Mouse (Mus musculus) natural killer cell, adult 2 months (primary cell): ENCODE measurements around the gene Sirt1.
A peak's percentile ranks its signal among the peaks of the same experiment; 100 is the strongest.
"Not testable (repeated sequence)": the region's sequence is repeated elsewhere in the genome, so short reads cannot be mapped to it uniquely, and the experiment has no call there.

Experiments
- DNase-seq, 2 experiments: peaks; one replicate each; pipeline ENCODE4 v3.0.0; 2022; ENCODE audit warnings: low spot score in 2 of 2

Sirt1 gene

DNA sequence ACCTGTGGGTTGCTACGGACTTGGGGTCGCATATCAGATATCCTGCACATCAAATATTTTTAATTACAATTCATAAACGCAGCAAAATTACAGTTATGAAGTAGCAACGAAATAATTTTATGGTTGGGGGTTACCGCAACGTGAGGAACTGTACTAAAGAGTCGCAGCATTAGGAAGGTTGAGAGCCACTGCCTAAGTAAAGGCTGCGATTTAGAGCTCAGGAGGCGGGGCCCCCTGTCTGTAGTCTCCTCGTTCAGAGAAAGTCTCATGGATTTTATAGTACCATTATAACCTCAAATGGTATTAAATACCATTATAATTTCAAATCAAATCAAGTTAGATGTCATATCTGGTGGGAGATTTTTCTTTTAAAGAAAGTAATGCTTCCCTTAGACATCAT, 5.5 kb upstream of the Sirt1 start:
- no peak for DNase-seq

DNA sequence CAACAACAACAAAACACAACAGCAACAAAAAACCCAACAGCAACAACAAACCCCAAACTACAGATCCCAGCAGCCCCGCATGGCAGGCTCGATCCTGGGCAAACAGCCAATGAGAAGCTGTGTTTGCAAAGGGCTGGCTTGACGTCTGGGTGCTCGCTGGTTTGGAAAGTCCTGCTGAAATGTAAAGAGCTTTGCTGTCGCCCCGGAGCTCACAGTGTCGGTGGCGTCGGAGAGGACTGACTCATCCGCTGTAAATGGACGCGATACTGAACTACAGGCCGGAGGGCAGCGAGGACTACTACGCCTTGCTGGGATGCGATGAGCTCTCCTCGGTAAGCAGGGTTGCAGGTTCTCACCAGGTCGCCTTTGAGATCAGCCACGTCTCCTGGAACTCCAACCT, 4.9 kb upstream of the Sirt1 start:
- peak; percentile 81 to 88 for DNase-seq

DNA sequence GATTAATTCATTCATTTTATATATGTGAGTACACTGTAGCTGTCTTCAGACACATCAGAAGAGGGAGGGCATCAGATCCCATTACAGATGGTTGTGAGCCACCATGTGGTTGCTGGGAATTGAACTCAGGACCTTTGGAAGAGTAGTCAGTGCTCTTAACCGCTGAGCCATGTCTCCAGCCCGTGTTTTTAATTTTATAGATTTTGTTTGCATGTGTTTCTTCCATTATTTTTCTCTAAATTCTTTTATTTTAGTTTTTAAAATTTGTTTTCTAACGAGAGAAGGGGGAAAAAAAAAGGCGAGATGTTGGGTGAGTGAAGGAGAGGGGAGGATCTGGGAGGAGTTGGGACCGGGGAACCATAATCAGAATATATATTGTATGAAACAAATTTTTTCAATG, 4.4 kb upstream of the Sirt1 start:
- DNase-seq: not testable (repeated sequence)

DNA sequence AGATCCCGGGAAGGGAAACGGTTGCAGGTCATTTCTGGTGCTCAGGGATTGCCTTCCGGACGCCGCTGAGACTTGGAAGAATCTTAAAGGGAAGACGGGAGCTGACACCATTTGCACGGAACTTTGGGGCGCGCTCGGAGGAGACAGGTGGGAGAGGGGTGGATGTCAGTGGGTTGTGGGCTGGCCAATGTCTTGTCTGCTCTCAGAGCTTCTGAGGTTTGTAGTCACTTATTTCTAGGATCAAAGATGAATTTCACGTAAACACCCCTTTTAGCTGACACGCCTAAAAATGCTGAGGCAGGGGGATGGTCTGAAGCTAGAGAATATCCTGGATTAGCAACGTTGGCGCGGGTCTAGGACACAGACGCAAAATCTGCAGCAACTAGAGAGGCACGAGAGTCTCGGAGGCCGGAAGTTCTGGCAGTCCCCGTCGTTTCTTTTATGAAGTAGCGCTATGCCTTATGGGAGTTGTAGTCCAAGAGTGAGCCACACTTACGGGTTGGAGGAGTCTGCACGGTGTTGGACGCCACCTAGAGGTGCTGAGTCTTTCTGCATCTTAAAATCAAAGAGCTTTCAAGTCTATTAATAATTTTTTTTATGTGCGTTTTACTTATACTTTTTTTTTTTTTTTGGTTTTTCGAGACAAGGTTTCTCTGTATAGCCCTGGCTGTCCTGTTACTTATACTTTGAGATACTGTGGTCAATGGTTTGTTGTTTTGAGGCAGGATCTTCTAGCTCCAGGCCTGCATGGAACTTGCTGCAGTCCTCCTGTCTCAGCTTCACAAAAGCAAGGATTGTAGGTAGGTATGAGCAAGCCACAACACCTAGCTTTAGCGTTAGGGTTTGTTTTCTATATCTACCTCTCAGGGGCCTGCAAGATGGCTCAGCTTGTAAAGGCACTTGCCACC, 1.1 kb upstream of the Sirt1 start, which contains the start of gene Dnajc12:
Dnajc12 (plus strand) TSS at position 72 of the 908 bp plus-strand sequence.
- DNase-seq: peak; percentile 79 to 85

DNA sequence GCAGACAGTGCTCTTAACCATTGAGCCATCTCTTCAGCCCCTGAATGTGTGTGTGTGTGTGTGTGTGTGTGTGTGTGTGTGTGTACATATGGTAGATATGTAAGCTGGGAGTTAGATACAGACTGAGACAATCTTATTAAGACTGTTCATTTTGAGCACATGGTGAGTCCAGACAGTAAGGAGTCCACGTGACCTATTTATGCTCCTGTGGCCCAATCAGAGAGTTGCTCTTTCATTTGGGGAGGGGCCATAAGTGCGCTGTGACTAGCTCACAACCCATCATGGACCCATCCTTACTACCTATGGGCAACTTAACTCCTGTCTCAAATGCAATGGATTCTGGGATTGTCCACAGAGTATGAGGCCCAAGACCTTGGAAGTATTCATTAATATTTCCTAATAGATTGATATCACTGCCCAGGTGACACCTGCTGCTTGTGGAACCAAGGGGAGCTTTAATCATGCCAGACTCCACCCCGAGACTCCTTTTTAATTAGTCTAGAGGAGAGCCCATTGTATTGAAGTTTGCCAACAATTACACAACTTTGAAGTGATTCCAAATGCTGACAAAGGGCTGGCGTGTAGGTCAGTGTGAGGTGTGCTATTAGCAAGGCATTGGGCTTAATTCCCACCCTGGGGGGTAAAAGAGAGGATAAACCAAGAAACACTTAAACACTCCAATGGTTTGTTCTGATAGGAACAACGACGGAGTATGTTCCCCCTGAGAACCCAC, 2.4 kb downstream of the Sirt1 start:
- no peak for DNase-seq

DNA sequence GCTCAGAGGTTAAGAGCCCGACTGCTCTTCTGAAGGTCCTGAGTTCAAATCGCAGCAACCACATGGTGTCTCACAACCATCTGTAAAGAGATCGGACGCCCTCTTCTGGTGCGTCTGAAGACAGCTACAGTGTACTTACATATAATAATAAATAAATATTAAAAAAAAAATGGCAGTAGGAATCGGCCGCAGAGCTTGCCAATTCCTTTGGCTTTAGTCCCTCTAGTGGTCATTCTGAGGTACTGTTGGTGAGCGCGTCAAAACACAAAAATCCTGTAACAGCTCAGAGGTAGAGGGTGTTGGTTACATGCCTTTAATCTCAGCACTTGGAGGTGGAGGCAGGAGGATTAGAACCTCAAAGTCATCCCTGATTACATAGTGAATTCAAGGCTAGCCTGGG, 4.0 kb downstream of the Sirt1 start:
- peak; percentile 52 to 73 for DNase-seq

DNA sequence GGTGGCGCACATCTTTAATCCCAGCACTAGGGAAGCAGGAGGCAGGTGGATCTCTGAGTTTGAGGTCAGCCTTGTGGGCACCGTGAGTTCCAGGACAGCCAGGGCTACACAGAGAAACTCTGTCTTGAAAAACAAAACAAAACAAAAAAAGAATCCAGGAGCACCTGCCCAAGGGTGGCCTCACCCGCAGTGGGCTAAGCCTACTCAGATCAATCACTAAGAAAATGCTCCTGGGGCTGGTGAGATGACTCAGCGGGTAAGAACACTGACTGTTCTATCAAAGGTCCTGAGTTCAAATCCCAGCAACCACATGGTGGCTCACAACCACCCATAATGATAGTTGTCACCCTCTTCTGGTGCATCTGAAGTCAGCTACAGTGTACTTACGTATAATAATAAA, 5.2 kb downstream of the Sirt1 start:
- DNase-seq: no peak

GRCm38 (mm10) chr10:63368041-63368440, 13.5 kb downstream of the Sirt1 start:
- no peak for DNase-seq

- DNase-seq: no peak
Observed at GRCm38 (mm10) chr10:63367386-63367785, 14.1 kb downstream of the Sirt1 start.

DNA sequence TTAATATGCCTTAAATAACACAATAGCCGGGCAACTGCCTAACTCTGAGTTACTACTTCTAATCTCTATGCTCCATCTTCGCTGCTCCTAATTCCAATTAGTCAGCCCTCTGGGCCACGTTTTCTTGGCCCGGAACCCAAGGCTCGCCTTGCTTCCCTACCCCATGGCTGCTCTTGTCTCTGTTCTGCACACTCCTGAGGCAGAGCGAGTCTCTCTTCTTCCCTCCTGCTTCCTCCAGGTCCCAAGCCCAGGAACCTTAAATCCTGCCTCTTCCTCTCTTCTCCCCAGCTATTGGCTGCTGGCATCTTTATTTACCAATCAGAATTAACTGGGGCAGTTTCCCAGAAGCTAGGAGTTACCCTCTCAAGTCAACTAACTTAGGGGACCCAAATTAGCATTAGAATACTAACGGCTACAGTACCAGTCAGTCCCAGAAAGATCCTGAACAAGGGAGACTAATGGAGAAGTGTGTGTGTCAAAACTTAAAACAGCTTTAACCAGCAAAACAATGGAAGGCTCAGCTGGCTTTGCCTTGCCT, 15.5 kb downstream of the Sirt1 start:
- DNase-seq: no peak

GRCm38 (mm10) chr10:63360502-63360901, 21.0 kb downstream of the Sirt1 start:
- DNase-seq: no peak

DNA sequence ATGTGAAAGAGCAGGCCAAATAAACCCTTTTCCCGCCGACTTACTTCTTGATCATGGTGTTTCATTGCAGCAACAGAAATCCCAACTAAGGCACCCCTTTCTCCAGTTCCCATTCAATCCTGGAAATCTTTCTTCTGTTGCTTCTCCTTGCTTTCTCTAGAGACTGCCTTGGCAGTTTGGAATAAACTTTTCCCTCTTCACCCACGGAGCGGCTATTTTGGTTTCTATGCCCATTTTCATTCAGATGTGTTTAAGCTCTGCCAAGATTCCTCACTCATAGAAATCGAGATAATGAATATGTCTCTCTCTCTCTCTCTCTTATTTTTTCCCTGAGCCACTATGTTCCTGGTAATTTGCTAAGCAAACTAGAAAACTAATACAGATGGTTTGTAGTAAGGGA, 29.4 kb downstream of the Sirt1 start:
- no peak for DNase-seq

- DNase-seq: not testable (repeated sequence)
Observed at GRCm38 (mm10) chr10:63351099-63351498, 30.4 kb downstream of the Sirt1 start.

DNA sequence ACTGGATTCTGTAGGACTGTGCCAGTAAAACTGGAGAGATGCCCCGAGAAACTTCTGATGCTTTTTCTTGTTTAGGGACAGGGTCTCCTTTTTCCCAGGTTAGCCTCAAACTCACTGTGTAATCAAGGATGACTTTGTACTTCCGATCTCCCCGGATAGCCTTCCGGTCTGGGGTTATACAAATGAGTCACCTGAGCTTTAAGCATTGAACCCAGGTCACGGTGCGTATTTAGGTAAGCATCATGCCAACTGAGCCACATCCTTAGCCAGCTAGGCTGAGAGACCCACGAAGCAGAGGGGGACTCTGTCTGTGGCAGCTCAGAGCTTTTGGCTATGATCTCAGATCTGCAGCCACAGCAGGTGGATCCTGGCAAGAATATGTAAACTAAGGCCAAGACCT, 30.8 kb downstream of the Sirt1 start:
- DNase-seq: no peak

GRCm38 (mm10) chr10:63348291-63348690, 33.2 kb downstream of the Sirt1 start:
- no peak for DNase-seq

DNA sequence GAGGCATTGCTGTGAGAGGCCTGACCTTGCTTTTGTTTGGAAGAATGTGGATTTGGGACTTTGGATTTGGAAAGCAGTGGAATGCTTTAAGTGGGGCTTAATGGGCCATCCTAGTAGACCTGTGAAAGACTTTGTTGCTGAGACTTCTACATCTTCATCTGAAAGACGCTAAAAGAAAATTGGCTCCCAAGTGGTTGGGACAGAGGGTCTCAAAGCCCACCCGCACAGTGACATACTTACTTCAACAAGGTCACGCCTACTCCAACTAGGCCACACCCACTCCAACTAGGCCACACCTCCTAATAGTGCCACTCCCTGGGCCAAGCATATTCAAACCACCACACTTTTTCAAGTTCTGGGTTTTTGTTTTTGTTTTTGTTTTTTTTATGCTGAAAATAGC, 36.8 kb downstream of the Sirt1 start:
- no peak for DNase-seq

DNA sequence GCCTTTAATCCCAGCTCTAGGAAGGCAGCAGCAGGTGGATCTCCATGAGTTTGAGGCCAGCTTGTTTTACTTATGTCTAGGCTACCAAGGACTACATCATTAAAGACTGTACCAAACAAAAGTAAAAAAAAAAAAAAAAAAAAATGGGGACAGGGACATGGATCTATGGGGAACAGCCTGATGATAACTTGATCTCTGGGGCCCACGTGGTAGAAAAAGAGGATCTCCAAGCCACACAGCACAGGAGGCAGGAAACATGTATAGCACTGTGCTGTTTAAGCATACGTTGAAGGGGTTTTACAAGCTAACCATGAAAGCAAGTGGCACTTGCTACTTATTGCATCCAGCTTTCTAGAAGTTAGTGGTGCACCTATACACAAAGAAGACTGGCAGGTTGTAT, 40.2 kb downstream of the Sirt1 start:
- DNase-seq: no peak

- DNase-seq: peak; percentile 72 to 84
Observed at GRCm38 (mm10) chr10:63338914-63339643, 42.4 kb downstream of the Sirt1 start.

GRCm38 (mm10) chr10:63337951-63338836, 43.3 kb downstream of the Sirt1 start:
- peak; percentile 20 to 36 for DNase-seq

- DNase-seq: no peak
Observed at GRCm38 (mm10) chr10:63337326-63337725, 44.2 kb downstream of the Sirt1 start.

DNA sequence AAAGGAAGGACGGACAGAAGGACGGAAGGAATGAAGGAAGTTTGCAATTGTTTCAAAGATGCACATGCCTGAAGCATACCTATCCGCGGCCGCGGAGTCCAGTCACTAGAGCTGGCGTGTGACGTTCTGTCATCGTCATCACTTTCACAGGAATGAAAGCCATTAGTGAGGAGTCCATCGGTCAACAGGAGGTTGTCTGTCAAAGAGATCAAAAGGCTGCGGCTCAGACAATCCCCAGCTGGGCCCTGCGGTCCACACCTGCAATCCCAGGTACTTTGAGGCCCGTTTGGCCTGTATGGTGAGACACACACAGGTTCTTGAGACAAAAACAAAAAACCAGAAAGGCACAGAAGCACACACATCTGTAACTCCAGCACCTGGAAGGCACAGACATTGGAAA, 44.6 kb downstream of the Sirt1 start:
- no peak for DNase-seq
